Mouse (Mus musculus) kidney, postnatal 10 days (tissue): ENCODE results near the gene Fkbp3.
"Not testable (repeated sequence)": the region's sequence is repeated elsewhere in the genome, so short reads cannot be mapped to it uniquely, and the experiment has no call there.

Experiments used
- DNase-seq: peaks from one replicate; pipeline ENCODE4 v3.0.0; 2021; ENCODE audit warnings: mixed read lengths

Fkbp3 gene

GRCm38 (mm10) chr12:65073611-65074178 is at the start of gene Fkbp3:
TSS of gene Fkbp3 (minus strand) at chr12:65074007.
- peak; percentile 98 for DNase-seq

DNA sequence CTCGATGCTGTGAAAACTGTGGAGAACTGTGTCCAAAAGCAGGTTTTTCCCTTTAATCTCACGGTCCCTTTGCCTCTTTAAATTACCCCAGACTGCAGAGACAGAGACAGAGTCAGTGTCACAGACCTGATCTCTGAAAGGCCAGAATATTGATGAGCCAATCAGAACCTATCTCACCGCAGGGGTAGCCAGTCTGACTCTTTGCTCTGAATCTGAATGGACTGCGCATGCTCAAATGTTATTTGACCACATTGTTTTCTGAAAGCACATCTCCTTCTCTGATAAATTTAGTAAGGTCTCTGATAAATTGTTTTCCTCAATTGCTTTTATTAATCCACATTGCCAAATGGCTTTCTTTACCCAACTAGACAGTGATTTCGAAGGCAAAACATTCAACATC is 45.6 kb upstream of the Fkbp3 start:
- DNase-seq, result no peak

GRCm38 (mm10) chr12:65118968-65119367 is 45.2 kb upstream of the Fkbp3 start:
- no peak for DNase-seq

GRCm38 (mm10) chr12:65114978-65115377 is 41.2 kb upstream of the Fkbp3 start:
- DNase-seq, result not testable (repeated sequence)

DNA sequence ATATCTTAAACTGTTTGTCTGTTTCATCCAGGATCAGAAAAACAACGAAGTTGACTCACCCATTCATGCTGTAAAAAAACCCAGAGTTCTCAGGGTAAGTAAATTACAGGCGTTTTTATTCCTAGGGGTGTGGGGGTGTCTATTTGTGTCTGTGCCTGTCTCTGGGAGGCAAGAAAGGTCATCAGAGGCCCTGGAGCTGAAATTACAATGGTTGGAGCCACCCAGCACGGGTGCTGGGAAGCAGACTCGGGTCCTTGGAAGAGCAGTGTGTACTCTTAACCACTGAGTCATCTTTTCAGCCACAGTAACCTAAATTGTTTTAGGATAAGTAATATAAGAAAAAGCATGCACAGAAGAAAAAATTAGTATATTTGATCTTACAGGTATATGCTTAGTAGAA is 40.1 kb upstream of the Fkbp3 start:
- DNase-seq, result no peak

DNA sequence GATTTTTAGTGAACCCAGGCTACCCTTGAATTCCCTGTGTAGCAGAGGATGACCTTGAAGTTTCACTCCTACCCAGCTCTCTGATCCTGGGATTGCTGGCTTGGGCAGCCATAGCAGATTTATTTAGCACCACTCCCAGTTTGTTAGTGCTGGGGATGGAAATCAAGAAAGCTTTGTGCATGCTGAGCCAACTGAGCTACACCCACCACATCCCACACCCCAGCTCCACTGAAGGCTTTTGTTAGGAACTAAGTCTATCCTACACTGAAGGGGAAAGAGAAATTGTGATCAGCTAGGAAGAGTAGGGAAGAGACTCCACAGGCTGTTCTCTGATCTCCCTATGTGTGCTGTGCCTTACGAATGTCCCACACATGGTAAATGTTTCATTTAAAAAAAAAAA is 39.0 kb upstream of the Fkbp3 start:
- no peak for DNase-seq

GRCm38 (mm10) chr12:65111503-65111902 is 37.7 kb upstream of the Fkbp3 start:
- no peak for DNase-seq

DNA sequence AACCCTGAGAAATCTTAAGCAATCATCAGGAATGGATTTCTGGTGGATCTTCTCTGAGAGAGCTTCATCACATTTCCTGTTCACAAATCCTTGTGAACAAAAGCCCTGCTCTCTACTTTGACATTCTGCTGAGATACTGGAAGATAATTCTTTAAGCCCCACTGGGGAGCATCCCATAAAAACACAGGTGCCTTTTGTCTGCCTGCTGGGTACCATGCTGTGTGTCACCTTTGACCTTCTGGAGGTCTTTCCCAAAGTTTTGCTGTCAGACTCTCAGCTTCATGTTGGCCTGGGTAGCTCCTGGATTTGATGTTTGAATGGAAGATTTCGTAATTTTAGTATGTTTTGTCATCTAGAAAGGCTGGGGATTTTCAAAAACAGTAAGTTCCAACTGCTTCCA is 34.9 kb upstream of the Fkbp3 start:
- DNase-seq, result no peak

GRCm38 (mm10) chr12:65076906-65077305 is 3.1 kb upstream of the Fkbp3 start:
- no peak for DNase-seq

DNA sequence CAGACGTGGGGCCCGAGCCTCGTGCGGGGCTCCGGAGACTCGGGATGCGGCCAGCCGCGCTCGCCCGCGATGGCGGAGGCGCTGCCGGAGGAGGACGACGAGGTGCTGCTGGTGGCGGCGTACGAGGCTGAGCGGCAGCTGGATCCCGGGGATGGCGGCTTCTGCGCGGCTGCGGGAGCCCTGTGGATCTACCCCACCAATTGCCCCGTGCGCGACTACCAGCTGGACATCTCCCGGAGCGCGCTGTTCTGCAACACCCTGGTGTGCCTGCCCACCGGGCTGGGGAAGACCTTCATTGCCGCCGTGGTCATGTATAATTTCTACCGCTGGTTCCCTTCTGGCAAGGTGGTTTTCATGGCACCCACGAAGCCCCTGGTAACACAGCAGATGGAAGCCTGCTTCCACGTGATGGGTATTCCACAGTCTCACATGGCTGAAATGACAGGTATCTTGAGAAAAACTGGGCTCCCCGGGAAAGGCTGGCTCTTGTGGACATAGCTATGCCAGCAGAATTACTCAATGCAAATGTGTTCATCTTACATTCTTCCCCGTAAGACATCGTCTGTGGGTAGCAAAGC is 2.0 kb upstream of the Fkbp3 start:
- no peak for DNase-seq

- peak; percentile 94 for DNase-seq
These were observed 1.4 kb upstream of the Fkbp3 start, which contains the start of gene Fancm for GRCm38 (mm10) chr12:65075085-65075732. TSS of gene Fancm (plus strand) at chr12:65075603.

- DNase-seq, result no peak
These were observed 844 bp upstream of the Fkbp3 start for GRCm38 (mm10) chr12:65074651-65075050.

- DNase-seq, result no peak
These were observed 746 bp downstream of the Fkbp3 start for GRCm38 (mm10) chr12:65072911-65073610.

DNA sequence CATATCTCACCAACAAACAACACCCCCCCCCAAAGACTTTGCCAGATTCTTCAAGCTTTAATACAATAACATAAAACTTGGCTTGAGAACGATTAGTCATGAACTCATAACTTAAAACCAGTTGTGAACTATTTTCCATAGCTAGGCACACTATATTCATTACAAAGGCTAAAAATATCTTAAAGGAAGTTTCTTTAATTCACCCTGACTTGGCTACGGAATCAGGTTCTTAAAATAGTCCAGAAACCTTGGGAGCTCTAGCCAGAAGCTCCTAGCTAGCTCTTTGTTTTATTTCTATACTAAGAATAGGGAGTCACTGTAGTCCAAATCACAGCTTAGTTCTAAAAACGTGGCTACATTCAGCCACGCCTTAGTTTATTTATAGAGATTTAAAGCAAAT is 5.4 kb downstream of the Fkbp3 start:
- no peak for DNase-seq

DNA sequence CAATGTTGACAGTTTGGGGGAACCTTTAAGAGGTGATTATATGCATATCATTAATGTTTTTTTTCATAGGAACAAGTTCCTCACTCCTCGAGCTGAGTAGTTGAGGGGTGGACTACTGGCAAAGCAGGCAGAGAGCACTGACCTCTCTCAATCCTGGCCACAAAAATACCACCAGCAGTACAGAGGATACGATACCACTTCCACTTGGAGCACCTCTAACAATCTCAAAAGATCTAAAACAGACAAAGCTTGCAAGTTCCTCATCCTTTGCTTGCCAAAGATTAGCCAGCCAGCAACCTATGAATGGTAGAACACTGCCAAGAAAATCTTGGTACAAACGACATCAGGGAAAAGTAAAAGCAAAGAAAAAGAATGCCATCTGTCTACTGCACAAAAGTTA is 7.6 kb downstream of the Fkbp3 start:
- DNase-seq, result no peak

- DNase-seq, result no peak
These were observed 8.6 kb downstream of the Fkbp3 start for GRCm38 (mm10) chr12:65065241-65065640.

DNA sequence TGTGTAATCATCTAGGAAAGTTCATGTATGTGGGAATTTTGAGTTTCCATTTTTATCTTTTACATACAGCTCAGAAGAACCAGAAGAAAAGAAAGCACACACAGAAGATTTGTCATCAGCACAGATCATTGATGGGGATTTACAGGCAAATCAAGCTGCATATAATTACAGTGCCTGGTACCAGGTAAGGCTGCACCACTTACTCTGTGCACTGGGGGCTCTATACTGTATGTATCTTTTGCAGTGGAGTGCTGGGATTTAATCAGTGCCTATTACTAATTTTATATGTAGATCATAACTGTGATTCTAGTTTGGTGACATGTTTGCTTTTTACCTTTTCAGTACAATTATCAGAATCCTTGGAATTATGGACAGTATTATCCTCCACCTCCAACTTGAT is 12.7 kb downstream of the Fkbp3 start:
- no peak for DNase-seq

- no peak for DNase-seq
These were observed 15.6 kb downstream of the Fkbp3 start for GRCm38 (mm10) chr12:65058203-65058602.

- no peak for DNase-seq
These were observed 25.0 kb downstream of the Fkbp3 start for GRCm38 (mm10) chr12:65048799-65049198.

GRCm38 (mm10) chr12:65037546-65037937 is 36.3 kb downstream of the Fkbp3 start:
- DNase-seq, result no peak

DNA sequence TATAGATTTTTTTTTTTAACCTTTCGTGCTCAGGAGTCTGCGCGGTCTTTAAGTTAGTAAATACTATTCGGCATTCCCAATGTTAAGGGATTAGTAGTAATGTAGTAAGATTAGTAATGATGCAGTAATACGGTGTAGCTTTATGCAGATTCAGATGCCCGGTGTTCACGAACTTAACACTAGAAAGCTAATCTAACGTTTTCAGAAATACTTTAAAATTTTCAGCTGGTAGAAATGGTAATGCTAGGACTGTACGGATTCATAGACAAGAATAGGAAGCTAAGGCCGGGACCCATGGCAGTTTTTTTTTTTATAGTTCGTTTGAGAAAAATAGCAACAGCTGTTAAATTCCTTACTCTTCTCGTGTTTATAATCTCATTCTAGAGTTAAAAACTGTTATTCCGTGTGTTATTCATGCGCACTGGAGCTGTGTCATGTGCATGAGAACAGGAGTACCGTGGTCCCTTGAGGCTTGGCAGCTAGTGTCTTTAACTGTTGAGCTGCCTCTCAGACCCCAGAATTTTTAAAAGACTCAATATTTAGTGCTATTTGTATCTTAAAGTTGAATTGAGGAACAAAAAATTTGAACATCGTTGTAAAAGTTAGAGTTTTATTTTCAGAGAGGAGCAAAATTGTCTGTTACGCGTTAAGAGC is 36.8 kb downstream of the Fkbp3 start:
- no peak for DNase-seq

- peak; percentile 97 for DNase-seq
These were observed 37.5 kb downstream of the Fkbp3 start, which contains the start of gene Prpf39 for GRCm38 (mm10) chr12:65036190-65036870. TSS of gene Prpf39 (plus strand) at chr12:65036333.

DNA sequence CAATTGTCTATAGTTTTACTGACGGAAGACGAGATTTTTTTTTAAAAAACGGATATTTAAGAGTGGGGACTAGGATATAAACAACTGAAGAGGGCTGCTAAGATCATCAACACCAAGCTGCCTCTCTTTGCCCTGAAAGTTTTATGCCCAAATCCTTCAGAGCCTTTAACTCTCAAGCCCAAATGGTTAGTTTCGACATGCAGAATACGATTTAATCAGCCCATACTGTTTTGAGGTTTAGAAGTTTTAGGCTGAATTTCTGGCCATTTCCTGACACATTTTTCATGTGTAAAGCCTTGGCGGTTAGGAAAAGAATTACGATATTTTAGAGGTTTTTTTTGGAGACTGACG is 38.0 kb downstream of the Fkbp3 start:
- DNase-seq, result no peak
